Mouse (Mus musculus) kidney, adult 11 months (tissue): ENCODE results near the gene Utp4.

Experiments
- DNase-seq: peaks from one replicate; pipeline ENCODE4 v3.0.0; 2022

The Utp4 gene

GRCm38 (mm10) chr8:106893481-106894156, at the start of gene Utp4:
Utp4 (plus strand) TSS chr8:106893636.
- peak; percentile 80 for DNase-seq

DNA sequence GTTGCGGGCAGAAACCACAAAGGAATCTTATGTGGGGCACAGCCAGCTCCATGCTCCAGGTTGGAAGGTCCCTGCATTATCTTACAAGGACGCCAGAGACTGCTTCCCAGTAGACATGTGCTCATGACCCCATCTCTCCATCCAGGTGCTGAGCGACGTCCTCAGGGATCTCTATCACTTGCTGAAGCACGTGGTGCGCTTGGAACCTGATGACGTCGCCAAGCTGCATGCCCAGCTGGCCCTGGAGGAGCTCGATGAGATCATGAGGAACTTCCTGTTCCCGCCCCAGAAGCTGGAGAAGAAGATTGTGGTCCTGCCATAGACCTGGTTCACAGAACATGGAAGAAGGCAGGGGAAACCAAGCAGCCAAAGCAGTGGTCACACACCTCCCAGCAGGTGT, 43.4 kb upstream of the Utp4 start:
- no peak for DNase-seq

GRCm38 (mm10) chr8:106854534-106855241, 38.7 kb upstream of the Utp4 start:
- DNase-seq: peak; percentile 11

DNA sequence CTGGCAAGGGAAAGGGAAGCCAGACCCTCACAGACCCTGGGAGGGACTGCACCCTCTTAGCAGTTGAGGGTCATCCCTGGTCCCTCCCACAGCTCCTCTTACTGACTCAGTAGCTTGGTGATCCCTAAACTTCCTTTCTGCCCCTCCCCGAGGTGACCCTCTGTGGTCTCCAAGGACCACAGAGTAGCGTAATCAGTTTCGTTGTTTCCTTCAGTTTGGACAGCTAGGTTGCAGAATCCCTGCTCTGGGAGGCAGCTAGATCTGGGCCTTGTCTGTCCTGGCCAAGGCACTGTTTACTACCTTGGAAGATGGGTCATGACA, 38.2 kb upstream of the Utp4 start:
- no peak for DNase-seq

GRCm38 (mm10) chr8:106862845-106863244, 30.6 kb upstream of the Utp4 start:
- no peak for DNase-seq

DNA sequence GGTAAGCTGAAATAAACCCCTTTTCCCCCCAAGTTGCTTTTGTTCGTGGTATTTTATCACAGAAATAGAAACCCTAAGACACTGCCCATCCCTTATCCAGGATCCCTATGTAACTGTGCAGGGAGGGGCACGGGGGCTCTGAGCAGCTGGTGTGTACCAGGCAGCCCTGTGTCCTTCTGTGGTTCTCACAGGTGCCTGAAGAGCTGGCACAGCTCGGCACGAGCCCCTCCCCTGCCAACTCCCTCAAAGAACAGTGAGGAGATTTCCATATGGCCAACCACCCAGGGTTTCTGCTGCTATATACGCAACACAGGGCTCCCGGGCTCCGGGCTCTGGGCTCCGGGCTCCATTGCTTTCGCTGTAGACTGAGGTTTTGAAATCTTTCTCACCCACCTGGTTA, 28.1 kb upstream of the Utp4 start:
- DNase-seq: no peak

GRCm38 (mm10) chr8:106870051-106870450, 23.4 kb upstream of the Utp4 start, which contains the start of gene Has3:
Has3 (plus strand) TSS chr8:106870242.
- no peak for DNase-seq

DNA sequence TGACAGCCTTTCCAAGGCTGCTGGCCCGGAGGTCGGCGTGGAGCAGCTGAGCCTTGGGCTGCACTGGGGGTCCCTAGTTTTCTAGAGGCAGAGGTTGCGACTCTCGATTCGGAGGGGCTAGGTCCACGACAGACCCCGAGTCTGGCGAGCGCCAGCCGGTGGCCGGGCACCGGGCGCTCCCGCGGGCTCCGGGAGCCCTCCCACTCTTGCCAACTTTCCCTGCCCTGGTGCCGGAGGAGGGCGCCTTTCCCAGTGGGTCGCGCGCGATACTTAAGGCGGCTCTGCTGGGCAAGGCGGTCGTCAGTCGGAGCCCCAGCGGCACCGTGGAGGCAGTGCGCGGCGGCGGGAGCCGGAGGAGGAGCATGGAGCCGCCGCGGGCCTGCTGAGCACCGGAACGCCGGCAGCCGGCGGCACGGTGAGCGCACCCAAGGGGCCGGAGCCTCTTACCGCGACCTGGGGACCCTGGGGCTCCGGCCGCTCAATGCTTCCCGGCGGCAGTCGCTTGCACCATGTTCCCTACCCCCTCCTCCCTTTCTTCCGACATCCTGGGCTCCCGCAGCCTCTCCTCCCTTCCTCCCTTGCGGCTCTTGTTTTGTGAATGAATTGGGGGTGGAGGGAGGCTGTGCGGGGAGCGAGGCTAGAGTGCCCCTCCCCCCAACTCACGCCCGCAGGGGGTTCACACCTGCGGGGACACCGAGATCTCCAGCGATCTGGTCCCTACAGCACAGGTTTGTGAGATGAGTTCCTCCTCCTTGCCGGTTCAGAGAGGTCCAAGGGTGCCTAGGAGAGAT, 22.7 kb upstream of the Utp4 start:
- DNase-seq: peak; percentile 38

GRCm38 (mm10) chr8:106871328-106871926, 22.0 kb upstream of the Utp4 start:
- DNase-seq: peak; percentile 12

- peak; percentile 55 for DNase-seq
Observed at GRCm38 (mm10) chr8:106871931-106872371, 21.5 kb upstream of the Utp4 start.

DNA sequence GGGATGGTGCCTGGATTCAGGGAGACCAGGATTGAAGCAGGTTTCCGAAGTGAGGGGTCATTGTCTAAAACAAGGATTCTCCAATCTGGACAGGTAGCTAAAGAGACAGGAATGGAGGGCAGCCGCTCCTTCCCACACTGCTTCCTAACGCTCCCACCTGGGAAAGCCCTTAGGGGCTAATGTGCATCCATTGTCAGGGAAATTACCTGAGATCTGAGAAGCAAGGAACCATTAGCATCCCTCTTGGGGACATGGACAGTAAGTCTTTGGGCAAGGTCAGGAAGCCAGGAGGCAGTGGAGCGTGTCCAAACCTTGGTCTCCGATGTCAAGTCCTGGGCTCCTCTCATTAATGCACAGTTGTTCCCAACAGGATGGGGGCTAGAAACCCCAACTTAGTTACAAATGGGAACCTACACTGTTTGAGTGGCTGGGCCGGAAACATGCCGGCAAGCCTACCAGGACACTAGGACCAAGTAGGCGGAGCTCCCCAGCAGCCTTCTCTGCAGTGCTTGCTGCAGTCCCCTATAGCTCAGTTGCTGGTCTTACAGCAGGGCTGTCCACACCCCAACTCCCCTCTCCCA, 20.9 kb upstream of the Utp4 start:
- DNase-seq: peak; percentile 15

DNA sequence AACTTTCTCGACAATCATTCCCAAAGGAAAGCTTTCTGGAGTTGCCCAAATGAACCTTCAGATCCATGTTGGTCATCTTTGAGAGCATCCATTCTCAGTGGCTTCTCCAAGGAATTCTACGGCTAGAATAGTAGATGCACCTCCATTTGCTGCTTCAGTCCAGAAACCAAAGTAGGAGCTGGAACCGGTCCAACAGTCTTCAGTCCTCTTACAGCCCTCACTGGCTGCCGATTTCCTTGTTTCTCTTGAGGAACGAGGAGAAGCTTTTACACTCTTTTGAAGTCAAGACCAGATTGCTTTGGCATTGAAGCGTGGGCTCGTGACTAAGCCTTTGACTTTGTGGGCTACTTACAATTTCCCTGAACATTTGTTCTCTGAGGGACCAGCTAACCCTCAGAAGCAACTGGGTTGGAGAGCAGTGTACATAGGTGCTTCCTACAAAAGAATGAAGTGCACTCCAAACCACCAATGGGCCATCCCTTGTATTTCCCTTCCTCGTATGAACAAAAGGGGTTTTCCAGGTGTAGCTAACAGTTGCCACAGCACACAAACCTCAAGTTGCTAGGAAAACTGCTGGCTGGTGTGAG, 13.2 kb upstream of the Utp4 start:
- no peak for DNase-seq

GRCm38 (mm10) chr8:106884094-106884493, 9.3 kb upstream of the Utp4 start:
- DNase-seq: peak; percentile 51

GRCm38 (mm10) chr8:106884826-106885400, 8.5 kb upstream of the Utp4 start:
- DNase-seq: peak; percentile 82

- peak; percentile 52 for DNase-seq
Observed at GRCm38 (mm10) chr8:106887336-106888189, 5.9 kb upstream of the Utp4 start.

DNA sequence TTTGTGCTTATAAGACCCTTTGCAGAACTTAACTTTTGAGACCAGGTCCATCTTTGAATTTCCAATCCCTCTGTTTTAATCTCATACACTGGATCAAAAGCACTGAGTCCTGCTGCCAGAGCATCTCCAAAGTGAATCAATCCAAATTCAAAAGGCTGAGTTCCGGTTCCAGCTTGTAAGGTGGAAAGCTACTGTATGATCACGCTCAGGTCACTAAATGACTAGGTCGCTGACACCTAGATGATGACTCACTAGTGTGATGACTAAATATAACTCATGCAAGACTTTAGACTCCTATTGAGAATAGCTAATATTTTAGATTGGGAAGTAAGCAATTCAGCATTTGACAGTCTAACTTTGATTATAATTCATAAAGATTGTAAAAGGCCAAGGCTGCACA, 4.6 kb upstream of the Utp4 start:
- no peak for DNase-seq

GRCm38 (mm10) chr8:106892210-106892805, 1.1 kb upstream of the Utp4 start:
- DNase-seq: no peak

GRCm38 (mm10) chr8:106892806-106893451, 507 bp upstream of the Utp4 start:
- DNase-seq: no peak

- DNase-seq: no peak
Observed at GRCm38 (mm10) chr8:106899473-106899872, 6.0 kb downstream of the Utp4 start.
